Mouse (Mus musculus): ENCODE results near the gene Aatf.

GRCm38 (mm10) chr11:84410879-84411641 is 102.3 kb downstream of the Aatf start:
- TF ChIP-seq POLR2A (IDR thresholded peaks at IDR 0.05; ENCODE audit: extremely low read depth, insufficient read depth, low read length) (no peak), CTCF (IDR thresholded peaks at IDR 0.05; ENCODE audit: extremely low read depth, insufficient read depth, low read length) (no peak)
